Mouse (Mus musculus) heart, embryonic 13.5 days (tissue): ENCODE data around the gene Cela1. TPM values are rescaled to one million over a fixed set of nuclear protein-coding genes. Genes with fewer than 3 reads are reported as not detected.

ENCODE experiments used
- ATAC-seq: fragments of 200-750 bp; cut with Nextera tagmentation; 2 replicates; pipeline ENCODE4 v1.8.0; 2017; ENCODE audit warnings: moderate TSS enrichment; ENCODE audit not compliant: insufficient number of reproducible peaks, low FRiP score, low TSS enrichment; ENCODE audit errors: extremely low read depth
- H3K27ac ChIP-seq: fragments of 300-500 bp; sonication (generic); replicated peaks from 2 replicates; pipeline ENCODE4 v1.5.1; 2015; ENCODE audit warnings: moderate library complexity, mild to moderate bottlenecking, inconsistent platforms
- H3K27me3 ChIP-seq: fragments of 300-500 bp; sonication (generic); replicated peaks from 2 replicates; pipeline ENCODE4 v1.6.1; 2015; ENCODE audit warnings: mild to moderate bottlenecking, inconsistent platforms
- H3K36me3 ChIP-seq: fragments of 300-500 bp; sonication (generic); 2 replicates; pipeline ENCODE4 v1.6.1; 2015; ENCODE audit warnings: mild to moderate bottlenecking, inconsistent platforms
- H3K4me1 ChIP-seq: fragments of 300-500 bp; sonication (generic); 2 replicates; pipeline ENCODE4 v1.6.1; 2015; ENCODE audit warnings: inconsistent platforms
- H3K4me2 ChIP-seq: fragments of 300-500 bp; sonication (generic); 2 replicates; pipeline ENCODE4 v1.6.1; 2015; ENCODE audit warnings: inconsistent platforms, mild to moderate bottlenecking, moderate library complexity
- H3K4me3 ChIP-seq: fragments of 300-500 bp; sonication (generic); 2 replicates; pipeline ENCODE4 v1.5.1; 2015; ENCODE audit warnings: moderate library complexity, mild to moderate bottlenecking, inconsistent platforms
- H3K9ac ChIP-seq: fragments of 300-500 bp; sonication (generic); 2 replicates; pipeline ENCODE4 v1.6.1; 2015; ENCODE audit warnings: inconsistent platforms, mild to moderate bottlenecking, moderate library complexity
- H3K9me3 ChIP-seq: fragments of 300-500 bp; sonication (generic); 2 replicates; pipeline ENCODE4 v1.6.1; 2016; ENCODE audit warnings: inconsistent platforms
- WGBS: fragments of 180-500 bp; shearing (Covaris S2); methylation state at CpG from one replicate; pipeline ENCODE4 v1.1.7; 2015; ENCODE audit warnings: mixed read lengths; 5-methylcytosine and 5-hydroxymethylcytosine counted together
- polyA plus RNA-seq: library from polyadenylated mRNA; unstranded; fragments of >200 nt; fragmentation: Nextera tagmentation; extraction: Ambion mirVana; gene quantifications from 2 replicates; pipeline ENCODE4 v1.2.1, GENCODE M21; 2015

Cela1 gene
- polyA plus RNA-seq, 1 experiment from 2014 or later: 1.7 TPM

- 8% methylated on average over 9 of the region's 9 CpGs for WGBS
- Histone ChIP-seq H3K4me2 (peak overlapping the region; percentile 83), H3K9me3 (no peaks in the 10 kb centered on the region), H3K4me3 (peak overlapping the region; percentile 60), H3K4me1 (peaks cover 24% of the 10 kb centered on the region), H3K9ac (0 out of 2 replicates have a peak overlapping the region, but pooled peaks have one; percentile 14), H3K27ac (no peak overlapping the region), H3K27me3 (peaks cover 60% of the 10 kb centered on the region), H3K36me3 (no peaks in the 10 kb centered on the region)
- no peak for ATAC-seq
Measured at GRCm38 (mm10) chr15:100635239-100635638, 52.5 kb downstream of the Cela1 start.

DNA sequence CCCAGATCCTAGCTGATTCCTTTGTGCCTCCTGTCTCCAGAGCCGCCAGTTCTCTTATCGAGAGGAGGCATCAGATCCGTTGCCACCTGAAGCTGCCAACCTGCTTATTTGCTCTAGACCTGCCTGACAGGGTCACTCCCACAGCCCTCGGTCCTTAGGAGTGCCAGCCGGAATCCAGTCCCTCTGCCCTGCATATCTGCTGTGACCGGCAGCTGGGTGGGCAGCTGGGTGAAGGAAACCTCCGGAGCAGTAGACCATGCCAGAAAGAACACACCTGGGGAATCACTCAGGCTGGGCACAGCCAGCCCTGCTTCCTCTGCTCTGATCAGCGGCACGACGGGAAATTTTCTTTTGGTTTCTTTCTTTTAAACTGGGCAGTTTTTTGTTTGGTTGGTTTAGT is 54.4 kb downstream of the Cela1 start:
- Histone ChIP-seq H3K27me3 (peaks cover 50% of the 10 kb centered on the region), H3K4me3 (no peak overlapping the region), H3K9me3 (no peaks in the 10 kb centered on the region), H3K36me3 (no peaks in the 10 kb centered on the region), H3K9ac (no peak overlapping the region), H3K27ac (no peak overlapping the region), H3K4me1 (peaks cover 20% of the 10 kb centered on the region), H3K4me2 (no peak overlapping the region)
- 76% methylated on average over 10 of the region's 10 CpGs for WGBS
- ATAC-seq: no peak

- H3K9me3 ChIP-seq: no peaks in the 10 kb centered on the region
- no peak overlapping the region for H3K27ac ChIP-seq
- no peaks in the 10 kb centered on the region for H3K36me3 ChIP-seq
- no peak for ATAC-seq
- H3K4me3 ChIP-seq: no peak overlapping the region
- peaks cover 42% of the 10 kb centered on the region for H3K27me3 ChIP-seq
- no peak overlapping the region for H3K4me2 ChIP-seq
- peaks cover 28% of the 10 kb centered on the region for H3K4me1 ChIP-seq
- H3K9ac ChIP-seq: no peak overlapping the region
- WGBS: 60% methylated on average over 5 of the region's 5 CpGs
Measured at GRCm38 (mm10) chr15:100632323-100632722, 55.4 kb downstream of the Cela1 start.

- no peak for ATAC-seq
- Histone ChIP-seq H3K4me1 (peaks cover 24% of the 10 kb centered on the region), H3K36me3 (no peaks in the 10 kb centered on the region), H3K9me3 (no peaks in the 10 kb centered on the region), H3K4me3 (no peak overlapping the region), H3K27me3 (peaks cover 34% of the 10 kb centered on the region), H3K4me2 (no peak overlapping the region), H3K9ac (no peak overlapping the region), H3K27ac (0 out of 2 replicates have a peak overlapping the region, but pooled peaks have one; percentile 5)
- 77% methylated on average over 12 of the region's 12 CpGs for WGBS
Measured at GRCm38 (mm10) chr15:100631454-100632170, 56.1 kb downstream of the Cela1 start.

DNA sequence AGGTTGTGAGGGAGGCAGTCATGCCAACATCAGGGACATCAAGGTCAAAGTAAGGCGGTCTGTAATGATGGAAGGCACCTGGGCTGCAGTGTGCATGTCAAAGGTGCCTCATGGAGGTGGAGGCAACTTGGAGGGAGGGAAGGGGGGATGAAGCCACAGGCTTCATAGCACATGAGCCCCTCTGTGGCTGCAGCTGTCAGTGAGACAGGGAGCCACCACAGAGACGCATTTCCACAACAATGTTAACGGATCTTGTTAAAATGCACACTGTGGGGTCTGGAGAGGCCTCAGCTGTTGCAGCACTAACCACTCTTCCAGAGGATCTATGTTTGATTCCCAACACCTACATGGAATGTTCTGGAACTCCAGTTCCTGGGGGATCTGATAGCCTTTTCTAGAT is 57.6 kb downstream of the Cela1 start:
- no peak for ATAC-seq
- H3K36me3 ChIP-seq: no peaks in the 10 kb centered on the region
- peaks cover 20% of the 10 kb centered on the region for H3K27me3 ChIP-seq
- no peak overlapping the region for H3K27ac ChIP-seq
- H3K4me1 ChIP-seq: peaks cover 13% of the 10 kb centered on the region
- H3K4me3 ChIP-seq: no peak overlapping the region
- no peak overlapping the region for H3K9ac ChIP-seq
- H3K4me2 ChIP-seq: no peak overlapping the region
- no peaks in the 10 kb centered on the region for H3K9me3 ChIP-seq
- 80% methylated on average over 3 of the region's 3 CpGs for WGBS

DNA sequence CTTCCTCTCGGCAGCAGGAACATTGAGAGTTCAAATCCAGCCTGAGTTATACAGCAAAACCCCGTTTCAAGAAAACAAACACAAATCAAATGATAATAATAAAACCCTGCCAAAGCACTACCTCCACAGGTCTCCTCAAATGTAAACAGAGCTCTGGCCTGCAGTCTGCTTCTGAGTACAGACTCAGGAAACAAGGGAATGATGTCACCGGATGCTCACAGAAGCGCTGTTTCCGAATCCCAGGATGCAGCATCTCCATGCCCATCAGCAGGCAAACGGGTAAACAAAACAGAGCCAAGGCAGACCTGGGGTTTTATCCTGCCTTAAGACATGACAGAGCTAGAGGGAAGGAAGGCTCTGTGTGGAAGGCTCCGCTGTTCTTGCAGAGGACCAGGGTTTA is 58.9 kb downstream of the Cela1 start:
- Histone ChIP-seq H3K27ac (peak overlapping the region; percentile 51; the same call in 1 of the 2 replicates), H3K4me3 (no peak overlapping the region), H3K4me2 (no peak overlapping the region), H3K9ac (no peak overlapping the region), H3K9me3 (no peaks in the 10 kb centered on the region), H3K4me1 (peaks cover 12% of the 10 kb centered on the region), H3K27me3 (peaks cover 9% of the 10 kb centered on the region), H3K36me3 (no peaks in the 10 kb centered on the region)
- ATAC-seq: no peak
- 48% methylated on average over 7 of the region's 7 CpGs for WGBS

- Histone ChIP-seq H3K9me3 (no peaks in the 10 kb centered on the region), H3K4me3 (no peak overlapping the region), H3K27me3 (no peaks in the 10 kb centered on the region; the same call in 1 of the 2 replicates), H3K36me3 (no peaks in the 10 kb centered on the region), H3K4me1 (peaks cover 12% of the 10 kb centered on the region), H3K9ac (peak overlapping the region; percentile 38; the same call in 1 of the 2 replicates), H3K27ac (peak overlapping the region; percentile 51), H3K4me2 (peak overlapping the region; percentile 33; the same call in 1 of the 2 replicates)
- no peak for ATAC-seq
- 6% methylated on average over 11 of the region's 11 CpGs for WGBS
Measured at GRCm38 (mm10) chr15:100627774-100628370, 59.8 kb downstream of the Cela1 start.

GRCm38 (mm10) chr15:100627287-100627686 is 60.4 kb downstream of the Cela1 start:
- Histone ChIP-seq H3K27ac (peak overlapping the region; percentile 51; the same call in 1 of the 2 replicates), H3K4me3 (no peak overlapping the region), H3K4me1 (peaks cover 12% of the 10 kb centered on the region), H3K36me3 (no peaks in the 10 kb centered on the region), H3K9me3 (no peaks in the 10 kb centered on the region), H3K27me3 (no peaks in the 10 kb centered on the region), H3K9ac (no peak overlapping the region; the same call in 1 of the 2 replicates), H3K4me2 (peak overlapping the region; percentile 33; the same call in 1 of the 2 replicates)
- 24% methylated on average over 10 of the region's 10 CpGs for WGBS
- ATAC-seq: no peak

GRCm38 (mm10) chr15:100624435-100624834 is 63.3 kb downstream of the Cela1 start:
- ATAC-seq: no peak
- Histone ChIP-seq H3K9ac (no peak overlapping the region), H3K27ac (no peak overlapping the region), H3K4me2 (no peak overlapping the region), H3K4me1 (peaks cover 12% of the 10 kb centered on the region), H3K27me3 (no peaks in the 10 kb centered on the region), H3K4me3 (no peak overlapping the region), H3K36me3 (peaks cover 16% of the 10 kb centered on the region), H3K9me3 (no peaks in the 10 kb centered on the region)
- WGBS: 86% methylated on average over 3 of the region's 3 CpGs
